ENCODE assay signal across 8 mouse cellular contexts in genomic region chr19:55060964-55061363, GRCm38 (mm10).
DNase-seq lines count a peak whose midpoint lies in the region; ATAC-seq and TF ChIP-seq lines count a peak whose summit lies in the region.

No protein-coding gene starts in this region.

- H3K27ac ChIP-seq in embryonic facial prominence, embryonic 10.5 days (replicated peaks), result no peak overlapping the region
- no peak overlapping the region for H3K27ac ChIP-seq in limb, embryonic 12.5 days
- H3K27ac ChIP-seq in midbrain, embryonic 13.5 days, result no peak overlapping the region

- H3K9me3 ChIP-seq in embryonic facial prominence, embryonic 10.5 days, result peaks cover 9% of the 10 kb centered on the region
- peaks cover 4% of the 10 kb centered on the region for H3K9me3 ChIP-seq in limb, embryonic 12.5 days
- H3K9me3 ChIP-seq in midbrain, embryonic 13.5 days, result no peaks in the 10 kb centered on the region

- H3K9ac ChIP-seq in limb, embryonic 12.5 days (replicated peaks), result no peak overlapping the region
- H3K9ac ChIP-seq in midbrain, embryonic 13.5 days (replicated peaks), result peak overlapping the region; percentile 40; the same call in 1 of the 2 replicates

- DNase-seq in adrenal gland, postnatal 14 days, result peak; percentile 81
- peak; percentile 80 for DNase-seq in embryonic facial prominence, embryonic 10.5 days (ENCODE audit: low spot score)
- peak; percentile 27 for DNase-seq in heart, adult 8-10 months (ENCODE audit: low spot score)
- peak; percentile 35 to 74 for DNase-seq in kidney, adult 8-10 months
- peak; percentile 75 for DNase-seq in splenic B cell, adult 2 months (ENCODE audit: low read depth, low spot score)

- 4% methylated on average over 7 of the region's 7 CpGs for WGBS in embryonic facial prominence, embryonic 10.5 days
- WGBS in limb, embryonic 12.5 days, result 3% methylated on average over 7 of the region's 7 CpGs
- 2% methylated on average over 7 of the region's 7 CpGs for WGBS in midbrain, embryonic 13.5 days

- H3K79me2 ChIP-seq in C2C12 (ENCODE audit: control insufficient read depth, insufficient read depth), result no peaks in the 10 kb centered on the region

- H3ac ChIP-seq in C2C12 (ENCODE audit: control insufficient read depth, insufficient read length, low read depth), result no peak overlapping the region

- H3K36me3 ChIP-seq in C2C12 (ENCODE audit: control insufficient read depth, insufficient read depth), result no peaks in the 10 kb centered on the region
- H3K36me3 ChIP-seq in embryonic facial prominence, embryonic 10.5 days (replicated peaks), result peaks cover 2% of the 10 kb centered on the region
- H3K36me3 ChIP-seq in limb, embryonic 12.5 days, result peaks cover 2% of the 10 kb centered on the region; the same call in 1 of the 2 replicates
- no peaks in the 10 kb centered on the region for H3K36me3 ChIP-seq in midbrain, embryonic 13.5 days
- no peaks in the 10 kb centered on the region for H3K36me3 ChIP-seq in splenic B cell, adult 2 months (ENCODE audit: control insufficient read depth, insufficient read depth, low read length, poor library complexity, severe bottlenecking)

- no peak overlapping the region for H3K4me3 ChIP-seq in C2C12 (ENCODE audit: insufficient read depth, poor library complexity, severe bottlenecking)
- H3K4me3 ChIP-seq in embryonic facial prominence, embryonic 10.5 days, result peak overlapping the region; percentile 47
- no peak overlapping the region for H3K4me3 ChIP-seq in limb, embryonic 12.5 days (replicated peaks)
- peak overlapping the region; percentile 30 for H3K4me3 ChIP-seq in midbrain, embryonic 13.5 days (replicated peaks)

- H3K79me3 ChIP-seq in C2C12 (ENCODE audit: low read depth), result no peaks in the 10 kb centered on the region

- H3K4me1 ChIP-seq in embryonic facial prominence, embryonic 10.5 days, result peaks cover 12% of the 10 kb centered on the region
- peaks cover 3% of the 10 kb centered on the region for H3K4me1 ChIP-seq in limb, embryonic 12.5 days (replicated peaks)
- peaks cover 7% of the 10 kb centered on the region for H3K4me1 ChIP-seq in midbrain, embryonic 13.5 days (replicated peaks)

- no peak for ATAC-seq in limb, embryonic 12.5 days (ENCODE audit: insufficient number of reproducible peaks, insufficient read depth, low FRiP score, low TSS enrichment, low read depth)
- peak; percentile 66 for ATAC-seq in midbrain, embryonic 13.5 days

- H3K4me2 ChIP-seq in limb, embryonic 12.5 days, result peak overlapping the region; percentile 51
- peak overlapping the region; percentile 55 for H3K4me2 ChIP-seq in midbrain, embryonic 13.5 days (replicated peaks)

- TF ChIP-seq CTCF in C2C12 (IDR thresholded peaks at IDR 0.05; ENCODE audit: control insufficient read depth, insufficient read depth, insufficient read length), result peak; percentile 78

- H3K27me3 ChIP-seq in C2C12 (ENCODE audit: control insufficient read depth, insufficient read depth, insufficient read length), result no peaks in the 10 kb centered on the region
- H3K27me3 ChIP-seq in embryonic facial prominence, embryonic 10.5 days (replicated peaks; ENCODE audit: low read depth, poor library complexity, severe bottlenecking), result no peaks in the 10 kb centered on the region
- peaks cover 4% of the 10 kb centered on the region; the same call in 1 of the 2 replicates for H3K27me3 ChIP-seq in limb, embryonic 12.5 days
- peaks cover 3% of the 10 kb centered on the region; the same call in 1 of the 2 replicates for H3K27me3 ChIP-seq in midbrain, embryonic 13.5 days
- H3K27me3 ChIP-seq in splenic B cell, adult 2 months (ENCODE audit: control insufficient read depth, insufficient read depth, low read length, poor library complexity, severe bottlenecking), result no peaks in the 10 kb centered on the region

TF ChIP-seq in C2C12, 6 proteins besides CTCF, POLR2A, EP300 and RAD21:
- TF ChIP-seq USF1 (IDR thresholded peaks at IDR 0.05; ENCODE audit: low read depth), result no peak

Comparison
In these comparisons a context has a peak if more than half of its experiments do, and no peak if none do; other contexts are left out.
1. H3K4me3 ChIP-seq: peak in embryonic facial prominence, embryonic 10.5 days (single experiment) and midbrain, embryonic 13.5 days (single experiment); none in C2C12 (single experiment) and limb, embryonic 12.5 days (single experiment).
2. DNase-seq: peak in every context shown above with its lines; median percentile 81 in adrenal gland, postnatal 14 days; 80 in embryonic facial prominence, embryonic 10.5 days; 75 in splenic B cell, adult 2 months; 54 in kidney, adult 8-10 months; 27 in heart, adult 8-10 months.